Mouse (Mus musculus) G1E (cell line): ENCODE measurements around the gene Ndufc2. TPM values are rescaled to one million over a fixed set of nuclear protein-coding genes. Genes with fewer than 3 reads are reported as not detected.

ENCODE experiments used
- ATAC-seq: 2 replicates; pipeline ENCODE4 v1.8.0; 2016; ENCODE audit warnings: mild to moderate bottlenecking; ENCODE audit not compliant: insufficient number of reproducible peaks, poor library complexity, low FRiP score, severe bottlenecking; ENCODE audit errors: extremely low read depth
- DNase-seq: peaks from one replicate; pipeline ENCODE4 v3.0.0; 2012; ENCODE audit warnings: low spot score
- H3K27me3 ChIP-seq: 2 replicates; pipeline ENCODE4 v1.6.1; 2012; ENCODE audit warnings: mild to moderate bottlenecking, low read length, inconsistent platforms; ENCODE audit not compliant: insufficient read depth
- H3K36me3 ChIP-seq: replicated peaks from 2 replicates; pipeline ENCODE3; 2012; ENCODE audit warnings: mild to moderate bottlenecking, inconsistent platforms
- H3K4me1 ChIP-seq: 2 replicates; pipeline ENCODE4 v1.6.1; 2012; ENCODE audit warnings: low read depth, low read length, inconsistent platforms, mixed read lengths; ENCODE audit not compliant: insufficient read depth
- H3K4me3 ChIP-seq: 2 replicates; pipeline ENCODE4 v1.5.1; 2012; ENCODE audit warnings: low read depth, mild to moderate bottlenecking, inconsistent platforms, low read length, moderate library complexity, mixed read lengths
- H3K9me3 ChIP-seq: replicated peaks from 2 replicates; pipeline ENCODE4 v1.6.1; 2012; ENCODE audit warnings: inconsistent platforms
- CTCF ChIP-seq: IDR thresholded peaks from 2 replicates; pipeline ENCODE4 v1.5.1; 2012; ENCODE audit warnings: low read depth, low read length, inconsistent platforms, mixed read lengths
- GATA1 ChIP-seq: IDR thresholded peaks from 2 replicates; pipeline ENCODE4 v1.6.1; 2012; ENCODE audit warnings: borderline replicate concordance, low read length, inconsistent platforms, mixed read lengths
- GATA2 ChIP-seq: IDR thresholded peaks from 2 replicates; pipeline ENCODE4 v1.6.1; 2012; ENCODE audit warnings: low read depth, low read length, inconsistent platforms, borderline replicate concordance
- POLR2AphosphoS5 ChIP-seq: IDR thresholded peaks from 2 replicates; pipeline ENCODE4 v1.6.1; 2012; ENCODE audit warnings: low read depth, low read length, inconsistent platforms; ENCODE audit not compliant: insufficient replicate concordance
- TAL1 ChIP-seq: conservative IDR thresholded peaks from 2 replicates; pipeline ENCODE4 v1.6.1; 2012; ENCODE audit warnings: low read depth, low read length, inconsistent platforms, mixed read lengths
- polyA plus RNA-seq: library from polyadenylated mRNA; stranded (reverse); fragments of >175 nt; gene quantifications from 2 replicates; pipeline ENCODE4 v1.2.3, GENCODE M21; 2012
- total RNA-seq, 2 experiments: library from RNA; stranded (forward) in 1 of 2; stranded (reverse) in 1 of 2; fragments of 200-1000 nt in 1 of 2; fragments of >200 nt in 1 of 2; fragmentation: Nextera tagmentation in 1 of 2; gene quantifications; 2 replicates each; pipeline ENCODE4 v1.2.3; 2014 to 2017

Gene Ndufc2
- total and polyA plus RNA-seq, 3 experiments, result 149 to 297 (median 259) TPM

DNA sequence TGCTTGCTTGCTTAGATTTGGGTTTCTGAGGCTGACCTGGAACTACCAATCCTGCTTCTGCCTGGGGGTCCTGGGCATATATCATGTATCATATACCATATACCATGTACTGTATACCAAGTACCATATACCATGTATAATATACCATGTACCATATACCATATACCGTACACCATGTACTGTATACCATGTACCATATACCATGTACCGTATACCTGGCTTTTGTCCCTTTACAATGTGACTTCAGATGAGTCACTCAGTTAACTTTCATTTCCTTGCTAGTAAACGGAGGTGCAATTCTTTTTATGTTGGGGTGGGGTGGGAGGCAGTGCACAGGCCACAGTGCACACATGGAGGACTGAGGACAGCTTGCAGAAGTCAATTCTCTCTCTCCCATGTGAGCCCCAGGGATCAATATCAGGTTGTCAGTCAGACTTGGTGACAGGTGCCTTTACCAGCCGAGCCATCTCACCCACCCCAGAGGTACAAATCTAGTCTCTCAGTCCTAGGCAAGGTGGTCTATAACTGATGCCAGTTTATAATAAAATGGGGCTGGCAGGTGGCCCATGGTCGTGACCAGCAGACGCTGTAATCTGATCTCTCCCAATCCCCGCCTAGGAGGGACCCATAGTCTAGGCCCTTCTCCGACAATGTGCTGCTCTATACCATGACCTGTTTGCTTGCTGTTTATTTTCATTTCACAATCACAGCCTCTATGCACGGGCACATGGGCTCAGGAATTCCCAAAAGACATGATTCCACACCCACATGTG, 15.3 kb downstream of the Ndufc2 start:
- TF ChIP-seq POLR2AphosphoS5 (no peak), GATA1 (no peak), TAL1 (no peak), CTCF (no peak), GATA2 (no peak)
- H3K36me3 ChIP-seq, result peaks cover 29% of the 10 kb centered on the region
- H3K4me1 ChIP-seq, result peaks cover 11% of the 10 kb centered on the region; the same call in 1 of the 2 replicates
- ATAC-seq (no peak), DNase-seq (no peak)
- H3K27me3 ChIP-seq, result peaks cover 16% of the 10 kb centered on the region
- no peak overlapping the region for H3K4me3 ChIP-seq
- H3K9me3 ChIP-seq, result peaks cover 3% of the 10 kb centered on the region

DNA sequence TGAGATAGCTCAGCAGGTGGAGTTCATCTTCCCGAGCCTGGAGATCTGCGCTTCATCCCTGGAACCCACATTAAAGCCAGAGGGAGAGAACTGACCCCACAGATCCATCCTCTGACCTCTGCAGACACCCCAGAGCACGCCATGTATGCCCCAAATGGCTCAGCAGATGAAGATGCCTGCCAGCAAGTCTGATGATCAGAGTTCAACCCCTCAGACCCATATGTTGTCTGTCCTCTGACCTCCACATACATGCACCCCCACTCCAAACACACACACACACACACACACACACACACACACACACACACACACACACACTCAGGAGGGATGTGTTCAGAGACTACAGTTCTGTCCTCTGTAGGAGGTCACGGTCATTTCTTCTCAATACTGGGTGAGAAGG, 16.7 kb downstream of the Ndufc2 start:
- H3K4me1 ChIP-seq, result peaks cover 11% of the 10 kb centered on the region; the same call in 1 of the 2 replicates
- no peaks in the 10 kb centered on the region for H3K9me3 ChIP-seq
- ATAC-seq (no peak), DNase-seq (no peak)
- no peak overlapping the region for H3K4me3 ChIP-seq
- peaks cover 18% of the 10 kb centered on the region for H3K27me3 ChIP-seq
- TF ChIP-seq GATA2 (no peak), POLR2AphosphoS5 (no peak), TAL1 (no peak), GATA1 (no peak), CTCF (no peak)
- peaks cover 15% of the 10 kb centered on the region for H3K36me3 ChIP-seq

DNA sequence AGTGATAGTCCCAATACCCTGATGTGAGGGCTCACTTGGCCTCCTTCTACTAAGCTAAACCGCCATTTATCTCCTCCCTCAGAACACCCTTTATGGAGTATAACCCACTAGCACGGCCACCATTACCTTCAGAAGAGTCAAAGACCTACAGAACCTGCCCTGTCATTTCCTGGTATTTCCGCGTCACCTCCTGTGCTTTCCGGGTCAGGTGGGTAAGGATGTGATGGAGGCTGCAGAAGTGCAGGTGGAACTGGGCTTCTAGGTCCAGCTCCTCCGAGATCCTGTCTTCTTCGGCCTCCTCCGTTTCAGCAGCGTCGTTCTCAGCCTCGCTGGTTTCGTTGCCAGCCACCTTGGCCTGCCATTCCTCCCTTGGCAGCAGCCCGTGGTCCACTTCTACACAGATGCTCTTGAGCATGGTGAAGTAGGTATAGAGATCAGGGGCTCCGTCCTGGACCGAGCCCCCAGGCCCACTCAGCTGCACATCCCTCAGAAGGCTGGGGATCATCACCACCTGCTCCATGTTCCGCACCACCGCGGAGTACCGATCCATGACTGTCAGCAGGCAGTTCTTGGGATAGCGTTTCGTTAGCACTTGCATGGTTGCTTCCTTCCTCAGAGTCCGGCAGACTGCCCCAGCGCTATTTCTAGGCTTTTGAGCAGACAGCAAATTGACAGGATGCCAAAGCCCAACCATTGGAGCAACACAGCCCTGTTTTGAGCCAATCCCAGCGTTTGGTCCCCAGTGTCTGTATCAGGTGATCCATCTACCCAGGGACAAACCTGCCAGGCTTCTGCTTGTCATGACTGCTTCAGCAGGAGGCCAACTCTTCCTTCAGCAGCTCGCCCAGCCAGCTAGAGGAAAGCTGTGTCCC, 17.3 kb downstream of the Ndufc2 start, which contains the start of gene Thrsp:
Gene Thrsp (minus strand): TSS at position 825 of the 872 bp plus-strand sequence.
- ATAC-seq (no peak), DNase-seq (no peak)
- no peaks in the 10 kb centered on the region for H3K9me3 ChIP-seq
- H3K4me3 ChIP-seq, result no peak within 1 kb of the TSS
- peaks cover 21% of the 10 kb centered on the region for H3K27me3 ChIP-seq
- H3K4me1 ChIP-seq, result peaks cover 11% of the 10 kb centered on the region; the same call in 1 of the 2 replicates
- no peak for TF ChIP-seq POLR2AphosphoS5
- TF ChIP-seq GATA2, result no peak
- no peak for TF ChIP-seq CTCF
- no peak for TF ChIP-seq GATA1
- no peak for TF ChIP-seq TAL1
- H3K36me3 ChIP-seq, result peaks cover 10% of the 10 kb centered on the region

- TF ChIP-seq POLR2AphosphoS5, result no peak
- TF ChIP-seq TAL1, result no peak
- no peak for TF ChIP-seq GATA1
- no peak for TF ChIP-seq CTCF
- TF ChIP-seq GATA2, result no peak
- Histone ChIP-seq H3K27me3 (peaks cover 34% of the 10 kb centered on the region), H3K9me3 (no peaks in the 10 kb centered on the region), H3K4me1 (peaks cover 11% of the 10 kb centered on the region; the same call in 1 of the 2 replicates), H3K36me3 (no peaks in the 10 kb centered on the region), H3K4me3 (no peak overlapping the region)
- ATAC-seq (no peak), DNase-seq (no peak)
These were observed 18.9 kb downstream of the Ndufc2 start for GRCm38 (mm10) chr7:97418717-97419116.

- no peak for ATAC-seq
- H3K27me3 ChIP-seq, result peaks cover 35% of the 10 kb centered on the region
- H3K4me1 ChIP-seq, result peaks cover 7% of the 10 kb centered on the region; the same call in 1 of the 2 replicates
- no peak for TF ChIP-seq GATA1
- no peak for TF ChIP-seq POLR2AphosphoS5
- TF ChIP-seq GATA2, result no peak
- no peak for TF ChIP-seq TAL1
- TF ChIP-seq CTCF, result no peak
- no peaks in the 10 kb centered on the region for H3K36me3 ChIP-seq
- no peak overlapping the region for H3K4me3 ChIP-seq
- H3K9me3 ChIP-seq, result no peaks in the 10 kb centered on the region
- DNase-seq, result no peak
These were observed 19.4 kb downstream of the Ndufc2 start for GRCm38 (mm10) chr7:97419163-97419562.

DNA sequence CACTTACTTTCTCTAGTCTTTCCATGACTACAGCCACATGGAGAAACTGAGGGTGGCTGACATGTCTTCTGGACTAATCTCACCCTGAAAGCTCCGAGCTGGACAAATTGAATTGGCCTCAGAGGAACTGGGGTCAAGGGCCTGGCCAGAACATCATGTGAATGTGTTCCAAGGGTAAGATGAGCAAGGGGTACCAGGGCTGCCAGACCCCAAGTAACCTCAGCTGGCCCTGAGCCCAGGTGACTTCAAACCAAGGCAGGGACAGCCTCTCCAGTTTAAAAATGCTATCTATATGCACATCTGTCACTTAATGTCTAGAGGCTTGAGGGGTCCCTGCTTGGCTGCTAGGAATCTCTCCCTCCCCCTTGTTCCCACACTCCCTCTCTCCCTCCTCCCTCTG, 20.6 kb downstream of the Ndufc2 start:
- no peaks in the 10 kb centered on the region for H3K9me3 ChIP-seq
- ATAC-seq (no peak), DNase-seq (no peak)
- no peak overlapping the region for H3K4me3 ChIP-seq
- no peaks in the 10 kb centered on the region for H3K36me3 ChIP-seq
- H3K4me1 ChIP-seq, result peaks cover 4% of the 10 kb centered on the region; the same call in 1 of the 2 replicates
- no peak for TF ChIP-seq GATA1
- TF ChIP-seq GATA2, result no peak
- TF ChIP-seq CTCF, result no peak
- TF ChIP-seq TAL1, result no peak
- no peak for TF ChIP-seq POLR2AphosphoS5
- peaks cover 35% of the 10 kb centered on the region for H3K27me3 ChIP-seq
